Mouse (Mus musculus) adipocyte (in vitro differentiated cells): ENCODE results near the gene Dnajb4.
"Not testable (repeated sequence)": the region's sequence is repeated elsewhere in the genome, so short reads cannot be mapped to it uniquely, and the experiment has no call there.

ENCODE experiments used
- DNase-seq: peaks from one replicate; pipeline ENCODE4 v3.0.0-alpha.2; 2016; ENCODE audit warnings: low spot score

Dnajb4 gene

DNA sequence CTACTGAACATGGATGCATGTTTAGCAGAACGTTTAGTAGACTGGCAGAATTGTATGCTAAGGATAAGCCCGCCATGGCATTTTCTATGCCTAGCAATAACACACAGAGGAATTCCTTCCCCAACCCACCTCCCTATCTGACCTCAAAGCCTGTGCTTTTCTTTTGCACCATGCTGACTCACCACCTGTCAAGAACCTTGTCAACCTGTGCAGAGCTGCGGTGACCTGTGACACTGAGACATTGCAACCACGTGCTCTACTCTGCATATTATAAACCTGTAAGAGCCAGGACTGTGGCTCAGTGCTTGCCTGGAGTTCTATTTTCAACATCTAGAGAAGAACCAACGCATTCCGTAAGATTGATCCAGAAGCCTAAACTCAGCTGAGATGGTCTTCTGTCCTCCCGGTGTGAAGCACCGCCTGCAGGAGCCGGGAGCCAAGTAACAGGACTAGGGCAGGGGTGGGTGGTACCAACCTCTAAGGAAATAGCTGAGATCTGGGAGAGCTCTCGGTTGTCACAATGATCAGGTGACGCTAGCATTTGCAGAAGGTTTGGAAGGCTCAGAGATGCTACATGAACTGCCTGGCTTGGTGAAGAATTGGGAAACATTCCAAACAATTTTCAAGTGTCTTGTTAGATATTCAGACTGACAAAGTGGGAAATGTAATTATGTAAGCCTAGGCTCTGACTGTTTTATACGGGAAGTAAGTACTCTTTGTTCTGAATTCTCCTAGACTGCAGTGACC lies 62.8 kb downstream of the Dnajb4 start:
- peak; percentile 52 for DNase-seq

DNA sequence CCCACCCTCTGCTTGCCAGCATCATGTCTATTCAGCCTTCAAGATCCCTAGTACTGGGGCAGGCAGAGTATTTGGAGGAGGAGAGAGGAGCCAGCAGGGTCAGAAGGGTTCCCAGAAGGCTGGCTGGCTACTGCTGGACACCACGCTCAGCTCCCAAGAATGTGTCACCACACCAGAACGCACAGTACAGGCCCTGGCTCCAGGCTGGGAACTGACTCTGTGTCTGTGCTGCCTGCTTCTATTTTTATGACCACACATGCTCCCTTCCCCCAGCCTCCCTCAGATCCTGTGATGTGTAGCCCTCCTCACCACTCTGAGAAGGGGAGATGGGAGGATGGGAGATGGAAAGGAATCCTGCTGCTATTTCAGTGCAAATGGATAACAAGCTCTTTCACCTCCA lies 64.9 kb downstream of the Dnajb4 start:
- DNase-seq: peak; percentile 89

DNA sequence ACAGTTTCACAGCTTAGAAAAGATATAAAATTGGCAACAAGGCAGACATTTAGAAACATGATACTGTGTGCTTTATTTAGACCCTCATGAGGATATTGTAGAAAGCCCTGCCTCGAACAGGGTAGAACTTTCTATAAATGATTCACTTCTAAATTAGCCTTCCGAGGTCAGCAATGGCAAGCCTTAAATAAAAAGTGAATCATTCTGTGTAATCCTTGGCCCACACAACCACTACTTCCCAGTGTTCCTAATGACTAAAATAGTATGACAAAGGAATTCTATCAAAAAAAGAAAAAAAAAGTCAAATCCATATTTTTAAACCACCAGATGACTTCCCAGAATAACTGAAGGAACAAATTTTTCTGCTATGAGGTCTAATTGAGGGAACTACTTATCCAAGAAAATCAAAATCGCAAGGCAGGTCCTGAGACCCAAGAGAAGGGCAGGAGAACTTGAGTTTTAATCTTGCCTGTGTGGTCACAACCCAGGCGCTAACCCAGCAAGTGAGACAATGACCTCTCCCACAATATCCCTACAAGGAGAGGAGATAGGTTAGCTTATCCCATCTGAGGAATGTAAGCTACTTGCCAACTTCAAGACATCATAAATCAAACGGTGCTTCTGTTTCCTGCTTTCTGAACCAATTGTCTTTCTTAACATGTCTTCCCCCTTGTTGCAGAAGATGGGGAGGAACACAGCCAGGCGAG lies 67.0 kb downstream of the Dnajb4 start:
- DNase-seq: peak; percentile 55

DNA sequence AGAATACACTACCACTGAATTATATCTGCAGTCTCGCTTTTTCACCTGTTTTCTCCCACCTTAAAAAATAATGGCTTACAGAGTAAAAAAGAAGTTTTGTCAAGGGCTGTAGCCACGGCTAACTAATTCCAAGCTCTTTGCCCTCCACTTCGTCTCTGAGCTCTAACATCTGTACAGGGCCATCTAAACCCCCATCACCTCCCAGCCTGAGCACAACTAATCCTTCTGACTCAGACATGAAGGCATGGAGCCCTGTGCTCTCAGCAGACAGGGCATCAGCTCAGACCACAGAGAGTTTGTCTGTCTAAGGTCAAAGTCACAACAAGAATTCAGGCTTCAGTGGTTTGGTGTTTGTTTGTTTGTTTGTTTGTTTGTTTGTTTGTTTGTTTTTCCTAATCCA lies 68.0 kb downstream of the Dnajb4 start:
- peak; percentile 20 for DNase-seq

DNA sequence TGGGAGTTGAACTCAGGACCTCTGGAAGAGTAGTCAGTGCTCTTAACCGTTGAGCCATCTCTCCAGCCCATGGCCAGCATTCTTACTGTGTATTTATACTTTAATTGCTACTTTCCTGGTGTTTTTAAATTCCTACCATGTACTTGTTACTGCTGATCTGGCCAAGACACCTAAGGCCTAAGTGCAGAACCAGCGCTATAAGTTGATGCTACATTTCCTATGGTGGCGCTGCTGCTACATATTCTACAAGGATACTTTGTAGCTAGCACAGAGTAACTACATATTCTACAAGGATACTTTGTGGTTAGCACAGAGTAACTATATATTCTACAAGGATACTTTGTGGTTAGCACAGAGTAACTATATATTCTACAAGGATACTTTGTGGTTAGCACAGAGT lies 70.8 kb downstream of the Dnajb4 start:
- DNase-seq: not testable (repeated sequence)

DNA sequence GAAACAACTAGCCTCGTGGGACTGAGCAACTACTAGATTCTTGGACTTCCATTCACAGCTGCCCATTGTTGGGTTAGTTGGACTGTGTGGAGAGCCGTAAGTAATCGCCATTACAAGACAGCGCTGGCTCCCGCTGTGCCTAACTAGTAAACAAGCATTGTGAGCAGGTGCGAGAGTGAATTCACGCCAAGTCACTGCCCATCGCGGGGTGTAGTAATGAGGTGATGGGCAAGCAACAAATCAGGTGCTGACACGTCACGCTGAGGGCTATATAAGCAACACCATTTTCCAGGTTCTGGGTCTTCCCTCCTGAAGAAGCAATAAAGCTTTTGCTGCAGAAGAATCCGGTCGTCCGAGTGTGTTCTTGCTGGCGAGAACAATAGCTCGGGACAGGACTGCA lies 74.0 kb downstream of the Dnajb4 start:
- DNase-seq: not testable (repeated sequence)

DNA sequence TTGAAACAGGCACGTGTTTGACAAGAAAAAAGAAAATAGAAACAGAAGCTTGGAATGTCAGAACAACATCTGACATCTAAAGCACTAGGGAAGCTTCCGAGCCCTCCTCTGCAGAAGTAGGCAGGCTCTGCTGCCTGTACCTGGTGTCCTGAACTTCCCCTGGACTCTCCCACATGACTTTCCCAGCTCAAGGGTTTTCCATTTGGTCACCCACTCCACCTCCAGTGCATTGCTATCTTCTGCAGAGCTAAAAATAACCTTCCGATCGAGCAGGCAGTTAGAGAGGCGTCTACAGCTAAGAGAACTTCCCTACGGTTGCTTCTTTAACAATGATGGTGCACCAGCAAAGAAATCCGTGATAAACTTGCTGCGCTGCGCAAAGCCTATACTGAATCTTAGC lies 76.5 kb downstream of the Dnajb4 start:
- DNase-seq: no peak

DNA sequence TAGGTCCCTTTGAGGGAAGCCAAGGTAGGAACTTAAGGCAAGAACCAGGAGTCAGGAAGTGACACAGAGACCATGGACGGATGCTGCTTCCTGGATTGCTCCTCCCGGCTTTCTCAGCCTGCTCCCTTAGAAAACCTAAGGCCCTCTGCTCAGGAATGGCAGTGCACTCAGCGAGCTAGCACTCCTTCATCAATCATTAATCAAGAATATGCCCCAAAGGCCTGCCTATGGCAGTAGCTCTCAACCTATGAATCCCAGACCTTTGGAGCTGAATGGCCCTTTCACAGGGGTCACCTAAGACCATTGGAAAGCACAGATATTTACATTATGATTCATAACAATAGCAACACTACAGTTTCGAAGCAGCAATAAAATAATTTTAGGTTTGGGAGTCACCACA lies 79.1 kb downstream of the Dnajb4 start:
- DNase-seq: no peak

DNA sequence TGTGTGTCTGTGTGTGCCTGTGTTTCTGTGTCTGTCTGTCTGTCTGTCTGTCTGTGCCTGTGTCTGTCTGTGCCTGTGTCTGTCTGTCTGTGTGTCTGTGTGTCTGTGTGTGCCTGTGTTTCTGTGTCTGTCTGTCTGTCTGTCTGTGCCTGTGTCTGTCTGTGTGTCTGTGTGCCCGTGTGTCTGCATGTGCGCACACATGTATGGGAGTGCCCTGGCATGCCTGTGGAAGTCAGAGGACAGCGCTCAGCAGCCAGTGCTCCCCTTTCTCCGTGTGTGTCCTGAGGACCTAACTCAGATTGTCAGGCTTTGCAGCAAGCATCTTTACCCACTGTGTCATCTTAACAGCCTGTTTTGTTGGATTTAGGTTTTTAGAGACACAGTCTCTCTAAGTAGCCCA lies 80.7 kb downstream of the Dnajb4 start:
- not testable (repeated sequence) for DNase-seq

DNA sequence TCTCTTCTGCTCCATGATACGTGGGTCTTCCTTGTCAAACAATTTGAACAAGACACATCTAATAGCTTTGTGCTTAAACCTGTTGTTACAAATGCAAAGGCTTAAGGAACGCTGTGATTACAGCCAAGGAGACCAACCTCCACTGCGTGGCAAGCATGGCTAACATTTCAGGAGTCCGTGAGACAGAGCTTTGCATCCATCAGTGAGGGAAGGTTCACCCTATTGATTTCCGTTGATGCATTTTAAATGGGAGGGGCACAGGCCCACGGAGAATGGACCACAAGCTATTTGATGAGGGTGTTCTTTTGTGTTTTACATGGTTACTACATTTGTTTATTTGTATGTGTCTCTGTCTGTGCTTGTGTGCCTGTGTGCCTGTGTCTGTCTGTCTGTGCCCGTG lies 81.5 kb downstream of the Dnajb4 start:
- DNase-seq: no peak
